Mouse (Mus musculus) WW6 (cell line): ENCODE measurements around the gene Ubl3.

Source experiments
- DNase-seq: peaks from one replicate; pipeline ENCODE4 v3.0.0-alpha.2; 2013; ENCODE audit warnings: low read depth, low spot score

Ubl3 gene

DNA sequence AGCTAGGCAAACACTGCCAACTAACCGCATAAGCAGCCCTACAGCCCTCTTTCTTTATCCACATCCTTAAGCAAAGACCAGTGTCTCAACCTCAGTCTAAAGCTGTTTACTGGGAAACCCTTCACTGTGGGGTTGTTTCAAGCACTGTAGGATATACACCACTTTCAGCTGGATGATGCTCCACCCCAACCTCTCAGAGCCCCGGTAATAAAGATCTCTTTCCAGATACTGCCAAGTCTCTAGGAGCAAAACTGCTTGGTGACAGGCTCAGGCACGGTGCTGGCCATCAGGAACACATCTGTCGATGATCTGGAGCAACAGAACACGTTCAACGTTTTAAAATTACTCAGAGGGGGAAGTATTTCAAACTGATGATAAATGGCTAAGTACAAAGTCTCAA is 25.0 kb downstream of the Ubl3 start:
- no peak for DNase-seq

DNA sequence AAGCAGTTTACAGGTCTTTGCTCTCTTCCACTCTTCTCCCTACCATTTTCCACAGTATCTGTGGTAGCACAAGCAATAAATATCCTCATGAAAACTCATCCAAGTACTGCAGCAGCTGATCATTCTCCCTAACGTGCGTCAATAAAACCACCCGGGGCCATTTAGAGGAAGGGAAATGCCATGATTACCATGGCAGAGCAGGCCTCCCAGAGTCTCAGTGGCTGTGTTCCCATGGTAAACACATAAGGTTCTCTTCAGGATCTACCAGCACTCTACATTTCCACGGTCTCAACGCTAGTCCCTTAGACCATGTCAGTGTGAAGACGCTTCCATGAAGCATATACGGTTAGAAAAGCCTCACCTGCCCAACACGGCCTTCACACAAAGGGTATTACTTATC is 26.0 kb downstream of the Ubl3 start:
- no peak for DNase-seq

DNA sequence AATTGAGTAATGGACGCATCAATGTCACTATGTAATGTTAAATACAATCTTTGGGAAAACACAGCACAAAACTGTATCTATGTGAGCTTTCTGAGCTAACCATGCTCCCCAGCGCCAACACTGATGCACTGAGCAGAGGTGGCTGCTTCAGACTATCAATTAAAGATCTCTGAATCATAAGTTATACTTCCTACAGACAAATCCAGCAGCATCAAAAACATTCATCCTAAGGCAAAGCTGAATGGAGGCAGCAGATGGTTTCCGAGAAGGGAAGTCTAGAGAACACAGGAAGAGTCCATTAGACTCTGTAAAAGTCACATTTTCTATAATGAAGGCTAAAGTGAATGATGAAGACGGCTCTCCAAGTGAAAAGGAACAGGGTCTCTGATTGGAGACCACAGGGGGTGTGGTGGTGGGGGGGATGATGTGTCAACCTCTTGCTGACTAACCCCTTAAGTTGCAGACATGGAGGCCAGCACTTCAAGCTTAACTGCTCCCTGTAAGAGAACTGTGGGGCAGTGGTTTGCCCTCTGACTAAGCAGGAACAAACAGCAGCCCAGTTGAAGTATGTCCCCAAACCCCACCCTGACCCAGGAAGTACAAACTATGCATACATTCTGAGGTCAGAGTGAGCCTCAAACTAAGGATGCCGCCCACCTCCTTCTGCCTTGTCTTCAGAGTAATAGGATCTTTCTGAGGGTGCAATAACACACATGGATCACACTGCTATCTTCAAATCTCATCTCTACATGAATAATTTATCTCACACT is 29.2 kb downstream of the Ubl3 start:
- no peak for DNase-seq

DNA sequence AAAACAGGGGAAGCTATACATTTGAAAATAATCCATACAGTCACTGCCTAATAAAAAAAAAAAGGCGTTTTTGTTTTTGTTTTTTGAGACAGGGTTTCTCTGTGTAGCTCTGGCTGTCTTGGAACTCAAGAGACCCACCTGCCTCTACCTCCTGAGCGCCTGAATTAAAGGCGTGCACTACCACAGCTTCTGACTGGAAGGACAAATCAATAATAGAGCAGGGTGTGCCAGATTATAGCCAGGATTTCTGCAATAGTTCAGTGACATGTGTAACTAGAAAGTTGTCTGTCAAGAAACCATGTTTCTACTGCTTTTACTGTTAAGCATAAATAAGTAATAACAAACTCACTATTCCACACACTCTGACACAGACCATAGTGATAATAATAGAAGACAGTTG is 30.2 kb downstream of the Ubl3 start:
- DNase-seq, result no peak

DNA sequence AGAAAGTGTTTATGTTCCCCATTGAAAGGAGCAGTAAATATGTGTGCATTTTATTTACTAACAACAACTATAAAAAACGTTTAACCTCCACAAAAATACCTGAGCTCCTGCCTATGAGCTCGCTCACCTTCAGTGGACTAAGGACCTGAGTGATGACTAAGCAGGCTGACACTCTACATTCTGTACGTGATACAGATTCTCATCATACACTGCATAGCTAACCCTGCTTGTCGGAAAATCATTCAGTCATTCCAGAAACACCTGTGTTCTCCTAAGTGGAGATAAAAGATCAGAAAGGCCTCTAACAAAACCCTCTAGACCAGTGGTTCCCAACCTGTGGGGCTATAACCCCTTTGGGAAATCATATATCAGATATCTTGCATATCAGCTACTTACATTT is 35.1 kb downstream of the Ubl3 start:
- no peak for DNase-seq

DNA sequence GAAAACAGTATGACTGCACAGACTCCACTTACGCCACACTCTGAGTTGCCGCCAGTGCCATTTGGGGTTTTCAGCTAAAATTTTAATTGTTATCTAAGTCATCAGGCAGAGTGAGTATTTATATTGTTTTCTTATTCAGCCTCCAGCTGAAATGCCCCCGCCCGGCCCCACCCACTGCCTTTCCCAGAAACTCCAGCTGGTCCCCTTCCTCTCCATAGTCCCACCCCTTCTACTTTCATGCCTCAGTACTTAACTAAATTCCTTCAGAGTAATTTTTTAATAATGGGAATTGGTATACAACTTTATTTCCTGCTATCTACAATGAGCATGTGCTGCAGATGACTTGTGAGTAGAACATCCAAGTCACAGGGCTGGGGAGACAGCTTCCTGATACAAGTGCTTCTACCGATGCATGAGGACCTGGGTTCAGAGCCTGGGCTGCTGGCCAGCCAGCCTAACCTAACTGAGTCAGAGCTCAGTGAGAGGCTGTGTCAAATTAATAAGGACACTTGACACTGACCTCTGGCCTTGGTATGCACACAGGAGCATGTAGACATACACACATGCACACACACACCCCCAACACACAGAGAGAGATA is 40.4 kb downstream of the Ubl3 start:
- no peak for DNase-seq

DNA sequence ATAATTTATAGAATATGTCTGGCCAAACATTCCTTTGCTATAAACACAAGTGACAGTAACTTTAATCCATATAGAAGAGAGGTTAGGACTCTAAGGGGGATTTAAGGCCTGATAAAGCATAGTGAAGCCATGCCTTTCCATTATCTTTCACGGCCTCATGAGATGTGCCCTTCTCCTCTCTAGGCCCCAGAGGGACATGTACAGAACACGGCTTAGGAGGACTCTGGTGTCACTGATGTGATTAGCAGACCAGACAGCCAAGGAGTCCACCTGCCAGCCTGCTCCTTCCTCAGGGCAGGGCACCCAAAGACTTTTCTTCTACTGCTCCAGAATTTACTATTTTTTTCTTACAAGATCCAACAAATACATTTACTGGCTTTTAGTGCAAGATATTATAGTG is 42.3 kb downstream of the Ubl3 start:
- DNase-seq, result no peak

DNA sequence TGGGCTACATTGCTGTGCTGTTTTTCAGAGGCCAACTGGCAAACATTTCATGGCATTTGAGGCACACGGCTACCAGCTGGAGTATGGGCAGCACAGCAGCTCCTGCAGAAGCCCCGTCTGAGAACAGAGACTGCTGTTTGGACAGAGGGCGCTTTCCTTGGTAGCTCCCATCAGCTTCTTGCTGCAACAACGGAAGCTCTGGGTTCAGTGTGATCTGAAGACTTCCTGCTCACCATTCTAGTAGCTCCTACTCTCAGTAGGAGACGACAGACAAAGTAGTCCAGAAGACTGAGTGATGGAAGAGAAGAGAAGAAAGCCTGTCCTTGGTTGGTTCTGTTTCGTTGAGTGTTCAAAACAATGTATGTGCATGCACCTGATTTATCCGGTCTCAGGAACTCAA is 42.9 kb downstream of the Ubl3 start:
- DNase-seq, result no peak

DNA sequence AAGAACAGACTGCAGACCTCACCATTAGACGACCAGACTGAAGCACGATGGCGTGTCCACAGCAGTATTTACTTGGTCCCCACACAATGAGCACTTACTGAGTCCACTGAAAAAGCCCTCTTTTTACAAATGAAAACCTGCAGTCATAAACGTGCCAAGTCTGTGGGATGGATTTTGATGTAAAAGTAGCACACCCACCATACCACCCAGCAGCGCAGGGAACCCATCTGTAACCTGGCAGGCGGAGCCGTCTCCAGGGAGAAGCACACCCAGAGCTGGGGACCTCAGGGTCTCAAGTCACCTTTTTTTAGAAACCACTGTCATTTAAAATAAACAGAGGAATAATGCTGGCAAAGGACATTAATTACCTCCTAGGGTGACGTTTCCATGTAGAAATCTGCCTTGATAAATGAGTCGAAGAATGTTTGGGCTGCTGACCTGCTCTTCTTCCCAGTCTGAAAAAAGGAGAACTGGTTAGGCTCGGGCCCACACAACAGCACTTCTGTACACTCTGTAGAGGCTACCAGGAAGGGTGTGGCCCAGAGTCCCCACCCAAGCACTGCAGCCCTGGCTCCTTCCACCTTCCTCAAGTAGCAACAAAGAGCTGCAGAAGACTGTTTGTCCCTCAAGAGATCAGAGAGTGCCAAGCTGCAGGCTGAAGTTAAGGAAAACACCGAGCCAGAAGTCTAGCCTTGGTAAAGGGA is 43.5 kb downstream of the Ubl3 start:
- DNase-seq, result no peak

DNA sequence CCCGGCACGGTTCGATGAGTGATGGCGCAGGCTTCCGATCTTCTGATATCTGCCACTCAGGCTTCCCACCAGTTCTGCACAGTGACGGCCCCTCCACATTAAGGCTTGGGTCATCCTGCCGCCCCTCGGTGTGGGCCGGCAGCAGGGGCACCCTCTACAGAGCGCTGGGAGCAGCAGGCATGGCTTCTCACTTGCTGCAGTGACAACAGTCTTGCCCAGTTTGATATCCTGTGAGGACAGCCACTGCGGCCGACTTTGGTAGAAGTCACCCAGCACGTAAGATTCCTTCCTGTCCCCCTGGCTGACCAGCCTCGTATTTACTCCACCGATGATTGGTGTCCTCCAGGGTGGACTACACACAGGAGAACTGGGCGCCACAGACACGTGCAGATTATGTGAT is 47.2 kb downstream of the Ubl3 start:
- DNase-seq, result no peak

DNA sequence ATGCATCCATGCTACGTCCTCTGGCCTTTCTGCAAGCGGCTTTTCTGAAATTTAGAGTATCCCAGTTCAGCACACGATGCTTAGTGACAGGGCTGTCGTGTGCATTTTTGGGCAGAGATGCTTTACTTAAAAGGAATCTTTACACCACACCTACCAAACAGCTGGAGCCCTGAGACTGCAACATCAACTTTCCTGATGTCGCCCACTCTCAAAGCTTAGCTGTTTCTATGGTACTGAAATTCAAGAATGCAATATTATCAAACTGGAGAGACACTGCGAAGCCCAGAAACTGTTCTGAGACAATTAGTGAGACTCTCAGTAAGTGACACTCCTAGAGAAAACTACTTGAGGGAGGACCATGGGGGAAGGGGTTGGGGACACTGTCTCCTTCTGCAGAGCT is 50.4 kb downstream of the Ubl3 start:
- DNase-seq, result no peak

DNA sequence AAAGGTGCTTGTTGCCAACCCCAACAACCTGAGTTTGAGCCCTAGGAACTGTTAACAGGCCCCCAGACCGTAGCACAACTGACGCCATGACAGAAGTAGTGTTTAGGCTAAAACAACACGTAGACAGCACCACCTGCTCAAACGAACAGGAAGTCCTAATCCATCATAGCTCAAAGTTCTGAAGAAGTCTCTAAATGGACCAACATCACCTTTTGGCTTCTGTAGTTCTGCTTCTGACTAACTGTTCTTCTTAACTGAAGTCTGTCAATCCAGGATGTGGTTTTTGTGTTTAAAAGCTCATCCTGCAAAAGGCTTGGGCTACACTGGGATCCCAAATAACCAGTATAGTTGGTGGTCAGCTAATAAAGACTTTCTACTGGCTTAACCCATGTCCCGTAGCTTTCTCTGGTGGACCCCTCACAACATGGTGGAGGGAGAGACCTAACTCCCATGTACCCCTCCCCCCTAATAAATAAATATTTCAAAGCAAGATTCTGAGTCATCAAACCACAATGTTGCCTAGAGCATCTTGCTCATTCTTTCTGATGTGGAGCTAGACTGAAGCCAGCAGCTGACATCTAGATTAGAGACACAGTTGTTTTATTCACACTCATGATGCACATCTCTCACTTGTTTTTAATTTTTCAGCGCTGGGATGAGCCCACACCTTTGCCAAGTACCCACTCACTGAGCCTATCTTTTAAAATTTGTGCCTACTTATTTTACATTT is 51.2 kb downstream of the Ubl3 start:
- DNase-seq, result no peak

DNA sequence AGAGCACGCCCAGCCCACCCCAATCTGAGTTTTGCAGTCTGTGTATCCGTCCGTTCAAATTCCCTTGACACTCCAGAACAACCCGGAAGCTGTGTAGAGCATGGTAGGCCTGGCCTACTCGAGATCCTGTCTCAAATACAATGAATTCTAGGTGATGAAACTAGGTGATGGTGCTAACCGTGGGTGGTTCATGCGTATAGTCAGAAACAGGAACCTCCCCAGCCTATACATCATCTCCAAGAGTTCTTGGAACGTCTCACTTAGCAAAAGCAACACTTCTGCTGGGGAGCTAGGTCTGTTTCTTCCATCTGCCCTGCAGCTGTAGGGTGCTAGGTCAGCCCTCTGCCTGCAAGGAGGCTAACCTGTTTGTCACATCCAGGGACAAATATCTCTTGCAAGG is 52.1 kb downstream of the Ubl3 start:
- no peak for DNase-seq

DNA sequence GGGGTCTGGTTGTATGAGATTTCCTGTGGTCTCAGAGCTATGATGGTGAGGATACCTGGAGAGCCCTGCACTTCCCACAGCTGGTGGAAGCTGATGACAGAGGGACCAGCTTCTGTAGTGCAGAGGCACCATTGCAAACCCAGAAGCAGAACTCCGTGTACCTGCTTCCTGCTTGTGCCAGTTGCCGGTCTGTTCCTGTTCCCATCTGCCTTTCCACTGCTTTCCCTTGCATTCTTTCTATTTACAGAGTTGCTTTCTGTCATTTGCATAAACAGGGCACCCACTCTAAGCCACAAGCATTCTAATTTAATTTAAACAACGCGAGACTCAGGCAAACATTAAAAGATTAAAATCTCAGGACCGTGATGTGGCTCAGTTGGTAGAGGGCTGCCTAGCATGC is 53.0 kb downstream of the Ubl3 start:
- no peak for DNase-seq

DNA sequence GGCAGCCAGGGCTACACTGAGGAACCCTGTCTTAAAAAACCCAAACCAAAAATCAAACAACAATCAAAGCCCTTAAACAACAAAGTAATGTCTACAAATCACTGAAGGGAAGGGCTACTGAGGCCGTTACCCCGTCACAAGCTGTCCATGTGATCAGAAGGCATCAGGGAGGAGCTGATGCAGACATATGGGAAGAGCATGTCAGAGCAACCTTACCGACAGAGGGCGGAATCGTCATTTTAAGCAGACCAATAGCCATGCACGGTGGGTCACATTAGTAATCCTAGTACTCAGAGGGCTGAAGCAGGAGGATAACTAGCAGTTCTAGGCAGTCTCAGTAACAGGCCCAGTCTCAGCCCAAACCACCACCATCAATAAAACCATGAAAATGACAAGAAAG is 56.6 kb downstream of the Ubl3 start:
- DNase-seq, result peak; percentile 64

DNA sequence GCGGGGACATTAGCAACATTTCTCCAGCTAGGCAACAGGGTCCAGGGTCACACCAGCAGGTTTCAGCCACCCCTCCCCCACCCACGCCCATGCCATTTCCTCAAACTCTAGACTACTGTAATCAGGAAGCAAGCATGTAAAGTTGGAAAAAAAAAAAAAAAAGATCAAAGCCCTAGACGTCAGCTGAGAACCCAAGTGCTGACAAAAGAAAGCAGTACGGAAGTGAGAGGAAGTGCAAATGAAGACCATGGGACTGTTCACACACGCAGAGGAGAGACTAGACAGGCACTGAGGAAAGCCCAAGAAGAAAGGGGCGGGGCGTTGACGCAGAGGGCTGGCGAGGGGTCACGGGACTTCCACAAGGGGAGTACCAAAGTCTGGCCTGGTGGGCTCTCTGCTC is 57.4 kb downstream of the Ubl3 start:
- DNase-seq, result peak; percentile 55

DNA sequence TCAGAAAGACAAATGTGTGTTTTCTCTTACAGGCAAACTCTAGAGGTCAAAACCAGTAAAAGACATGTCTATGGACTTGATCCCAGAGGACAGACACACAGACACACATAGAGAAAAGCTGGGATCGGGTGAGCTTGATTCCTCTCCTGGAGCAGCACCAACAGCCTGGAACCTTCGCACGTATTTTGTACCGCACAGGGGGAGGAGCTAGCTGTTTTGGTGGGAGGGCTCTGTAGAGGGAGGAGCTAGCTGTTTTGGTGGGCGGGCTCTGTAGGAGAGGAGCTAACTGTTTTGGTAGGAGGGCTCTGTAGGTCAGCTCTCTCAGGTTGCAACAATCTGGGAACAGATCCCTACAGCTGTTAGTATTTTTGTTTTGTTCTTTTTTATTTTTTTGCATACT is 58.3 kb downstream of the Ubl3 start:
- DNase-seq, result peak; percentile 46

DNA sequence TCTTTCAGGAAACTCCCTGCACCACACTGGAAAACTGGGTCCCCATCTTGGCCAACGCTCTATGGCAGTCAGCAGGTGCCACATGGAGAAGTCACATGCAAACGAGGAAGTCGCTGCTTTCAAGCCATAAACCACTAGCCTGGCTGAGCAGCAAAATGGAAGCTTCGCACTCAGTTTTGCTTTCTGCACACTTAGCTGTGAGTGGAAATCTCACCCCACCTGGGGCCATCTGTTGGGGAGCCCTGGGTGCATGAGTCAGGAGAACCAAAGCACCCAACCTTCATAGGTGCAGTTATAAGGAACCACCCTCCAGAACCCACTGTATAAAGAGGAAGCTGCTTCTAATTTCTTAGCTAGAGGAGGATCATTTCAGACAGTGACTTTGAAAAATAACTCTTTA is 59.6 kb downstream of the Ubl3 start:
- no peak for DNase-seq

DNA sequence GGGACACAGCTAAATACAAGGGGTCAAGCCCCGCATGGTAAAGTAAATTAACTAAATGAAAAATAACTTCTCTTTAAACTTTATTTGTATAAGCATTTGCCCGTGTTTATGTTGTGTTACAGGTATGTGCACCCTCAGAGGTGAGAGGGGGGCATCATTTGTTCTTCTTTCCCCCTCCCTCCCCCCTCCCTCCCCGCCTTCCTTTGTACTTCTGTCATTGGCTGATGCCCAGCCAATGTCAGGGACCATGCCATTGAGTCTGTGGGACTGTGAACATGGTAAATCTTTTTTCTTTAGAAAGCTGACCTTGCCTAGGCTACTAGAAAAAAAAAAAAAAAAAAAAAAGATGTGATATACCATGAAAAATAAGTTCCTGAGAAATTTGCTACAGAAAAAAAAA is 62.2 kb downstream of the Ubl3 start:
- DNase-seq, result no peak

DNA sequence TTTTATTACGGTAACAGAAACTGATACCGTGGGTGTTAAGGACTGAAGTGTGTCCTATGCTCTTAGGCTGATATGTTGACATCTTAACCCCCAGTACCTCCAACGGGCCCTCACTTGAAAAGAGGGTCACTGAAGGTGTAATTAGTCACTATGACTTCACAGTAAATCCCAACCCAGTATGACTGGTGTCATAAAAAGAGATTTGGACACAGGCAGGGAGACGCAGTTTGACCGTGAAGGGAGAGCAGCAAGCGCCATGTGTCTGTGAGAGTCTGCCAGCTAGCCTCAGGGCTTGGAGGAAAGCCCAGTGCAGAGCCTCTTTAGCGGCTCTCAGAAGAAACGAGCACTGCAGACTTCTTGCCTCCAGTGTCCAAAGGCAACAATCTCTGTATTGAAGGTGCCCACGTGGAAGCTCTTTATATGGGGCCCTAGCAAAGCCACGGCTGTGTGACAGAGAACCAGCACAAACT is 62.8 kb downstream of the Ubl3 start:
- DNase-seq, result no peak

DNA sequence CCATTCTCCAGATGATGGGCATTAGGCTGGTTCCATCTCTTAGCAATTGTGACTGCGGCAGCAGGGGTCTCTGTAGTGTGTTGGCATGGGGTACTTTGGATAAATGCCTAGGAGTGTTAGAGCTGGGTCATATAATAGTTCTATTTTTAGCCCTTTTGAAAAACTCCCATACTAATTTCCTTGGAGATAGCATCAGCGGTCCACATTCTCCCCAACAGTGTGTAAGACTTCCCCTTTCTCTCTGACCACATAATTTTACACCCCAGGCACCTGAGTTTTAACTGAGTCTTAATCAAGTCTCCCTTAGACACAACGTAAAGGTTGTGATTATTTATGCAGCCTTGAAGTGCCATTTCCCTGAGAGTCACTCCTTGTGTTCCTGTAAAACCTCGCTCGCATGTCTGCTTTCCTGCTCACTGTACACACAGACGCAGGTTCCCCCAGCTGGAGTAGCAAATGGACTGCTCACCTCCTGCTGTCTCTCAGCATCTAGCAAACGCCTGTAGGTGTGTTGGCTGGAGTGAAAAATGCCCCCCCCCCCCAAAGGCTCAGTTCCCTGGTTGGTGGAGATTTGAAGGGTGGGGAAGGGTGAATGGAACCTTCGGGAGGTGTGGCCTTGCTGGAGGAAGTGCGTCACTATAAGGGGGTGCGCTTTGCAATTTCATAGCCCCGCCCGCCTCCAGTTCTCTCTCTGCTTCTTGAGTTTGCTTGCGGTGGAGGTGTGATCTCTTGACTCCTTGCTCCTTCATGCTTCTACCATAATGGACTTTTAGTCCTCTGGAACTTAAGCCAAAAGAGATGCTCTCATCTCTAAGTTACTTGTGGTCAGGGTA is 63.5 kb downstream of the Ubl3 start:
- DNase-seq, result no peak
